Mouse (Mus musculus) CH12.LX (cell line): Measurements from ENCODE around the gene Kbtbd8. TPM values are rescaled to one million over a fixed set of nuclear protein-coding genes. Genes with fewer than 3 reads are reported as not detected.

Experiments used
- DNase-seq: peaks from one replicate; pipeline ENCODE4 v3.0.0-alpha.2; 2013; ENCODE audit errors: extremely low read depth
- H3K27ac ChIP-seq: 2 replicates; pipeline ENCODE4 v1.5.1; 2012; ENCODE audit warnings: low read depth, mild to moderate bottlenecking, control low read depth, moderate library complexity; ENCODE audit not compliant: insufficient read depth
- H3K27me3 ChIP-seq: replicated peaks from 2 replicates; pipeline ENCODE3; 2012; ENCODE audit warnings: inconsistent platforms
- H3K36me3 ChIP-seq, 2 experiments: replicated peaks in 1 of 2; 2 replicates each; pipeline versions ENCODE3 to v1.6.1; 2012; ENCODE audit warnings: inconsistent platforms in 1 of 2, low read length in 1 of 2, mild to moderate bottlenecking in 1 of 2, mixed read lengths in 1 of 2, moderate library complexity in 1 of 2; ENCODE audit not compliant: control insufficient read depth in 1 of 2, insufficient read depth in 1 of 2
- H3K4me1 ChIP-seq, 2 experiments: 2 replicates each; pipeline ENCODE4 v1.6.1; 2012; ENCODE audit warnings: inconsistent platforms in 1 of 2, moderate library complexity in 1 of 2; ENCODE audit not compliant: insufficient read depth in 2 of 2, control insufficient read depth in 1 of 2
- H3K4me2 ChIP-seq: 2 replicates; pipeline ENCODE4 v1.6.1; 2012; ENCODE audit warnings: low read depth, mild to moderate bottlenecking, control low read depth; ENCODE audit not compliant: poor library complexity, insufficient read depth, severe bottlenecking
- H3K4me3 ChIP-seq, 3 experiments: fragments of 150-350 bp in 1 of 3; sonication (generic) in 1 of 3; replicated peaks in 1 of 3; 2 replicates each; pipeline versions ENCODE3 to v1.5.1; 2011 to 2012; ENCODE audit warnings: low read depth in 2 of 3, low read length in 2 of 3, mild to moderate bottlenecking in 2 of 3, moderate library complexity in 2 of 3, control low read depth in 1 of 3, improper control_type of control experiment in 1 of 3, inconsistent platforms in 1 of 3, mixed read lengths in 1 of 3; ENCODE audit not compliant: poor library complexity in 1 of 3
- H3K79me2 ChIP-seq: replicated peaks from 2 replicates; pipeline ENCODE4 v1.6.1; 2012; ENCODE audit warnings: mild to moderate bottlenecking, moderate library complexity; ENCODE audit not compliant: control insufficient read depth, poor library complexity, insufficient read depth, severe bottlenecking; ENCODE audit errors: extremely low read depth
- H3K9ac ChIP-seq: 2 replicates; pipeline ENCODE4 v1.6.1; 2012; ENCODE audit warnings: low read depth, mild to moderate bottlenecking, control low read depth, moderate library complexity; ENCODE audit not compliant: insufficient read depth
- H3K9me3 ChIP-seq: replicated peaks from 2 replicates; pipeline ENCODE3; 2012; ENCODE audit warnings: low read length, inconsistent platforms, mixed read lengths
- CHD1 ChIP-seq: IDR thresholded peaks from 2 replicates; pipeline ENCODE4 v1.6.1; 2012; ENCODE audit warnings: low read depth, low read length, improper control_type of control experiment, inconsistent platforms
- ELF1 ChIP-seq: IDR thresholded peaks from 2 replicates; pipeline ENCODE4 v1.6.1; 2014; ENCODE audit warnings: low read depth, mild to moderate bottlenecking, inconsistent platforms, low read length, improper control_type of control experiment
- ETS1 ChIP-seq: conservative IDR thresholded peaks from 2 replicates; pipeline ENCODE4 v1.6.1; 2012; ENCODE audit warnings: low read depth, mild to moderate bottlenecking, inconsistent platforms, low read length, improper control_type of control experiment, moderate library complexity
- HCFC1 ChIP-seq: IDR thresholded peaks from 2 replicates; pipeline ENCODE4 v1.6.1; 2012; ENCODE audit warnings: low read depth, mild to moderate bottlenecking, inconsistent platforms, low read length, improper control_type of control experiment
- IRF4 ChIP-seq: IDR thresholded peaks from 2 replicates; pipeline ENCODE4 v1.6.1; 2014; ENCODE audit warnings: low read depth, mild to moderate bottlenecking, inconsistent platforms, low read length, improper control_type of control experiment
- JUND ChIP-seq: conservative IDR thresholded peaks from 2 replicates; pipeline ENCODE4 v1.6.1; 2011; ENCODE audit warnings: low read depth, low read length, improper control_type of control experiment
- KAT2A ChIP-seq: IDR thresholded peaks from 2 replicates; pipeline ENCODE4 v1.6.1; 2012; ENCODE audit warnings: low read length, improper control_type of control experiment, inconsistent platforms; ENCODE audit not compliant: insufficient replicate concordance
- MAFK ChIP-seq: IDR thresholded peaks from 2 replicates; pipeline ENCODE4 v1.6.1; 2011; ENCODE audit warnings: low read length, improper control_type of control experiment; ENCODE audit not compliant: insufficient replicate concordance
- MAX ChIP-seq: IDR thresholded peaks from 2 replicates; pipeline ENCODE4 v1.6.1; 2011; ENCODE audit warnings: low read length, improper control_type of control experiment
- MAZ ChIP-seq: IDR thresholded peaks from 2 replicates; pipeline ENCODE4 v1.6.1; 2012; ENCODE audit warnings: low read depth, mild to moderate bottlenecking, inconsistent platforms, low read length, improper control_type of control experiment, moderate library complexity
- MEF2A ChIP-seq: IDR thresholded peaks from 2 replicates; pipeline ENCODE4 v1.6.1; 2014; ENCODE audit warnings: low read depth, mild to moderate bottlenecking, inconsistent platforms, low read length, improper control_type of control experiment, borderline replicate concordance
- MXI1 ChIP-seq: IDR thresholded peaks from 2 replicates; pipeline ENCODE4 v1.6.1; 2011; ENCODE audit warnings: mild to moderate bottlenecking, low read depth, low read length, improper control_type of control experiment
- NELFE ChIP-seq: IDR thresholded peaks from 2 replicates; pipeline ENCODE4 v1.6.1; 2011; ENCODE audit warnings: low read depth, low read length, improper control_type of control experiment
- POLR2A ChIP-seq: IDR thresholded peaks from 2 replicates; pipeline ENCODE4 v1.6.1; 2011; ENCODE audit warnings: low read depth, mild to moderate bottlenecking, improper control_type of control experiment, low read length
- POLR2AphosphoS2 ChIP-seq: IDR thresholded peaks from 2 replicates; pipeline ENCODE4 v1.6.1; 2011; ENCODE audit warnings: low read depth, low read length, improper control_type of control experiment
- RAD21 ChIP-seq: IDR thresholded peaks from 2 replicates; pipeline ENCODE4 v1.6.1; 2011; ENCODE audit warnings: low read depth, mild to moderate bottlenecking, low read length, improper control_type of control experiment, moderate library complexity
- SIN3A ChIP-seq: IDR thresholded peaks from 2 replicates; pipeline ENCODE4 v1.6.1; 2012; ENCODE audit warnings: low read length, improper control_type of control experiment, inconsistent platforms
- SMC3 ChIP-seq: IDR thresholded peaks from 2 replicates; pipeline ENCODE4 v1.6.1; 2011; ENCODE audit warnings: low read depth, low read length, improper control_type of control experiment
- TBP ChIP-seq: conservative IDR thresholded peaks from 2 replicates; pipeline ENCODE4 v1.6.1; 2011; ENCODE audit warnings: low read depth, low read length, improper control_type of control experiment
- TCF12 ChIP-seq: IDR thresholded peaks from 2 replicates; pipeline ENCODE4 v1.6.1; 2014; ENCODE audit warnings: low read depth, mild to moderate bottlenecking, inconsistent platforms, low read length, improper control_type of control experiment
- UBTF ChIP-seq: IDR thresholded peaks from 2 replicates; pipeline ENCODE4 v1.6.1; 2012; ENCODE audit warnings: low read depth, mild to moderate bottlenecking, inconsistent platforms, low read length, improper control_type of control experiment, moderate library complexity
- USF1 ChIP-seq: IDR thresholded peaks from 2 replicates; pipeline ENCODE4 v1.6.1; 2014; ENCODE audit warnings: low read depth, mild to moderate bottlenecking, inconsistent platforms, low read length, improper control_type of control experiment
- ZC3H11A ChIP-seq: IDR thresholded peaks from 2 replicates; pipeline ENCODE4 v1.6.1; 2012; ENCODE audit warnings: low read depth, mild to moderate bottlenecking, inconsistent platforms, low read length, improper control_type of control experiment
- ZMIZ1 ChIP-seq: IDR thresholded peaks from 2 replicates; pipeline ENCODE4 v1.6.1; 2012; ENCODE audit warnings: low read depth, mild to moderate bottlenecking, inconsistent platforms, low read length, improper control_type of control experiment
- ZNF384 ChIP-seq: IDR thresholded peaks from 2 replicates; pipeline ENCODE4 v1.6.1; 2012; ENCODE audit warnings: low read depth, low read length, improper control_type of control experiment, inconsistent platforms
- dilution Hi-C: fragments of 300-500 bp; cut with MboI; formaldehyde crosslinking; loops from 2 replicates; pipeline ENCODE4 v1.14.3; 2020; ENCODE audit warnings: low sequenced_read_pairs; ENCODE audit not compliant: extremely low pct_unique_long_range_greater_than_20kb, extremely low pct_ligation_motif_present
- in situ Hi-C: fragments of 300-500 bp; cut with MboI; formaldehyde crosslinking; loops from 3 replicates; pipeline ENCODE4 v1.14.3; 2019; ENCODE audit warnings: low sequenced_read_pairs, low pct_ligation_motif_present, low pct_unique_long_range_greater_than_20kb, mixed read lengths
- polyA plus RNA-seq: library from polyadenylated mRNA; unstranded; fragments of >175 nt; gene quantifications from 2 replicates; pipeline ENCODE4 v1.2.1, GENCODE M21; 2012; ENCODE audit warnings: low read depth; ENCODE audit not compliant: insufficient read length
- total RNA-seq, 2 experiments: library from RNA; depleted of rRNA; stranded (reverse); fragments of 300-350 nt in 1 of 2; fragments of >200 nt in 1 of 2; gene quantifications; 2 replicates each; pipeline ENCODE4 v1.2.3; 2012 to 2014

Kbtbd8 gene
- total and polyA plus RNA-seq, 3 experiments: 1.9 to 12.3 (median 5.0) TPM

- H3K4me1 ChIP-seq: peaks cover 0 to 3% of the 10 kb centered on the region in 2 experiments; a peak in 2 of 4 replicates
- H3K9me3 ChIP-seq: no peaks in the 10 kb centered on the region
- H3K4me2 ChIP-seq: no peak overlapping the region
- no peak overlapping the region for H3K4me3 ChIP-seq
- no peak for TF ChIP-seq UBTF
- no peak for TF ChIP-seq MEF2A
- TF ChIP-seq ETS1: no peak
- no peak for TF ChIP-seq MAFK
- TF ChIP-seq ZNF384: no peak
- no peak overlapping the region for H3K27ac ChIP-seq
- dilution Hi-C loops: no loop called here
- no peak overlapping the region for H3K9ac ChIP-seq
- no peaks in the 10 kb centered on the region for H3K27me3 ChIP-seq
- H3K79me2 ChIP-seq: no peaks in the 10 kb centered on the region
- DNase-seq: peak; percentile 6
- in situ Hi-C loops: no loop called here
- no peaks in the 10 kb centered on the region for H3K36me3 ChIP-seq
Observed at GRCm38 (mm10) chr6:95151563-95151962, 34.5 kb downstream of the Kbtbd8 start.

- H3K27ac ChIP-seq: no peak overlapping the region
- H3K4me2 ChIP-seq: no peak overlapping the region
- in situ Hi-C loops (no loop called here), dilution Hi-C loops (no loop called here)
- H3K27me3 ChIP-seq: no peaks in the 10 kb centered on the region
- TF ChIP-seq USF1: no peak
- no peak for TF ChIP-seq NELFE
- no peak for TF ChIP-seq ZC3H11A
- no peak for TF ChIP-seq IRF4
- TF ChIP-seq CHD1: no peak
- no peak for TF ChIP-seq MXI1
- H3K4me1 ChIP-seq: peaks cover 0 to 2% of the 10 kb centered on the region in 2 experiments; a peak in 2 of 4 replicates
- H3K9me3 ChIP-seq: no peaks in the 10 kb centered on the region
- DNase-seq: no peak
- H3K79me2 ChIP-seq: no peaks in the 10 kb centered on the region
- no peak overlapping the region for H3K4me3 ChIP-seq
- no peaks in the 10 kb centered on the region for H3K36me3 ChIP-seq
- no peak overlapping the region for H3K9ac ChIP-seq
Observed at GRCm38 (mm10) chr6:95163965-95164364, 46.9 kb downstream of the Kbtbd8 start.

GRCm38 (mm10) chr6:95165630-95166029 is 48.6 kb downstream of the Kbtbd8 start:
- H3K79me2 ChIP-seq: no peaks in the 10 kb centered on the region
- H3K36me3 ChIP-seq: no peaks in the 10 kb centered on the region
- in situ Hi-C loops (no loop called here), dilution Hi-C loops (no loop called here)
- H3K4me1 ChIP-seq: peaks cover 0 to 14% of the 10 kb centered on the region in 2 experiments; a peak in 2 of 4 replicates
- H3K27ac ChIP-seq: no peak overlapping the region
- H3K9me3 ChIP-seq: no peaks in the 10 kb centered on the region
- TF ChIP-seq SMC3 (no peak), MAX (no peak), KAT2A (no peak), POLR2A (no peak), MAFK (no peak), JUND (no peak), MXI1 (no peak), ZMIZ1 (no peak), USF1 (no peak), NELFE (no peak), MAZ (no peak), SIN3A (no peak), RAD21 (no peak), TCF12 (no peak), POLR2AphosphoS2 (no peak), HCFC1 (no peak), TBP (no peak), ELF1 (no peak), ZC3H11A (no peak)
- TF ChIP-seq, all 38 proteins: peak for 0
- Histone ChIP-seq H3K4me2 (no peak overlapping the region), H3K9ac (no peak overlapping the region), H3K4me3 (no peak overlapping the region), H3K27me3 (no peaks in the 10 kb centered on the region)
- no peak for DNase-seq
